Mouse (Mus musculus) megakaryocyte, embryonic 14.5 days (primary cell): ENCODE measurements at regions not wholly inside any gene's neighbourhood (a gene's known extent, or its start where the extent isn't known, plus 50 kb on each side); places are given as distances from the start of the nearest gene placed in this dataset.

Experiments
- FLI1 ChIP-seq: IDR thresholded peaks from 2 replicates; pipeline ENCODE4 v1.6.1; 2012; ENCODE audit warnings: low read length, inconsistent platforms, mixed read lengths
- GATA1 ChIP-seq: IDR thresholded peaks from 3 replicates; pipeline ENCODE4 v1.6.1; 2012; ENCODE audit warnings: mixed read lengths, low read length, inconsistent platforms, borderline replicate concordance

GRCm38 (mm10) chr14:48753084-48753483, 79.5 kb upstream of the Otx2 start:
- TF ChIP-seq GATA1 (no peak), FLI1 (no peak)
